Comparison of ENCODE assay signal across 9 mouse cellular contexts in genomic region chr2:26504772-26505480, GRCm38 (mm10). TPM values are rescaled to one million over a fixed set of nuclear protein-coding genes. Genes with fewer than 3 reads are reported as not detected.
A peak's percentile ranks its signal among the peaks of the same experiment; 100 is the strongest.
DNase-seq lines count a peak whose midpoint lies in the region; ATAC-seq lines count a peak whose summit lies in the region.
"Had no signal": no experiment of that assay in that cellular context is flagged by ENCODE, and none has a peak within 500 bp of the region (broad histone marks: within the 10 kb centered on the region; RNA-seq: fewer than 3 reads in every experiment).

No protein-coding gene starts in this region.

- 61% methylated on average over 9 of the region's 9 CpGs for WGBS in heart, embryonic 11.5 days (ENCODE audit: insufficient replicate concordance)
- 57% methylated on average over 9 of the region's 9 CpGs for WGBS in neural tube, embryonic 11.5 days
- 73% methylated on average over 9 of the region's 9 CpGs for WGBS in limb, embryonic 13.5 days

- H3K4me2 ChIP-seq in heart, embryonic 11.5 days, result peak overlapping the region; percentile 88; the same call in 1 of the 2 replicates
- H3K4me2 ChIP-seq in neural tube, embryonic 11.5 days (ENCODE audit: low read depth), result peak overlapping the region; percentile 45; the same call in 1 of the 2 replicates
- peak overlapping the region; percentile 97 for H3K4me2 ChIP-seq in limb, embryonic 13.5 days (replicated peaks)

- H3K27ac ChIP-seq in heart, embryonic 11.5 days (ENCODE audit: low read depth, low read length), result no peak overlapping the region
- 0 out of 2 replicates have a peak overlapping the region, but pooled peaks have one; percentile 20 for H3K27ac ChIP-seq in neural tube, embryonic 11.5 days (ENCODE audit: low read depth, low read length)
- no peak overlapping the region for H3K27ac ChIP-seq in limb, embryonic 13.5 days

- H3K36me3 ChIP-seq in heart, embryonic 11.5 days (ENCODE audit: control insufficient read depth, insufficient read depth, low read length), result peaks cover 3% of the 10 kb centered on the region; the same call in 1 of the 2 replicates
- H3K36me3 ChIP-seq in neural tube, embryonic 11.5 days (ENCODE audit: control insufficient read depth, insufficient read depth, low read length), result no peaks in the 10 kb centered on the region
- H3K36me3 ChIP-seq in limb, embryonic 13.5 days, result peaks cover 2% of the 10 kb centered on the region; the same call in 1 of the 2 replicates

- H3K4me3 ChIP-seq in heart, embryonic 11.5 days (ENCODE audit: low read depth, low read length), result no peak overlapping the region
- no peak overlapping the region for H3K4me3 ChIP-seq in neural tube, embryonic 11.5 days (ENCODE audit: low read depth, low read length)
- no peak overlapping the region for H3K4me3 ChIP-seq in limb, embryonic 13.5 days

- H3K4me1 ChIP-seq in heart, embryonic 11.5 days (ENCODE audit: control insufficient read depth, insufficient read depth, low read length), result peaks cover 32% of the 10 kb centered on the region
- H3K4me1 ChIP-seq in neural tube, embryonic 11.5 days (ENCODE audit: control insufficient read depth, insufficient read depth, low read length), result peaks cover 51% of the 10 kb centered on the region
- peaks cover 84% of the 10 kb centered on the region for H3K4me1 ChIP-seq in limb, embryonic 13.5 days

- intact Hi-C loops in heart, postnatal 10 days (cut with DNase I), result no loop called here

- H3K27me3 ChIP-seq in heart, embryonic 11.5 days (ENCODE audit: control insufficient read depth, insufficient read depth, low read length), result peaks cover 36% of the 10 kb centered on the region
- H3K27me3 ChIP-seq in neural tube, embryonic 11.5 days (ENCODE audit: control insufficient read depth, insufficient read depth, low read length), result no peaks in the 10 kb centered on the region
- peaks cover 19% of the 10 kb centered on the region; the same call in 1 of the 2 replicates for H3K27me3 ChIP-seq in limb, embryonic 13.5 days

- no peak overlapping the region for H3K9ac ChIP-seq in heart, embryonic 11.5 days (ENCODE audit: low read depth, low read length)
- peak overlapping the region; percentile 95; the same call in 1 of the 2 replicates for H3K9ac ChIP-seq in neural tube, embryonic 11.5 days (ENCODE audit: low read length)
- H3K9ac ChIP-seq in limb, embryonic 13.5 days, result no peak overlapping the region

- no peak for DNase-seq in heart, postnatal 10 days
- no peak for DNase-seq in neural tube, embryonic 11.5 days (ENCODE audit: low spot score)
- DNase-seq in neural tube, embryonic 10.5 days (ENCODE audit: extremely low spot score, low spot score), result no peak
- no peak for DNase-seq in testis, postnatal 10 days (ENCODE audit: low spot score)
- no peak for DNase-seq in T-cell, adult 2 months (ENCODE audit: low spot score)
- DNase-seq in right cerebral cortex, adult 2 months (ENCODE audit: low spot score in 2 of 2), result no peak
- DNase-seq: lung, postnatal 10 days had no signal

- ATAC-seq in heart, embryonic 11.5 days (replicated peaks; ENCODE audit: insufficient number of reproducible peaks, low FRiP score, low TSS enrichment), result no peak
- no peak for ATAC-seq in neural tube, embryonic 11.5 days (ENCODE audit: insufficient read depth, low FRiP score, low TSS enrichment)
- no peak for ATAC-seq in limb, embryonic 13.5 days (ENCODE audit: low FRiP score, low read depth)

- no peaks in the 10 kb centered on the region for H3K9me3 ChIP-seq in heart, embryonic 11.5 days (replicated peaks; ENCODE audit: control insufficient read depth, low read length)
- H3K9me3 ChIP-seq in neural tube, embryonic 11.5 days (ENCODE audit: control insufficient read depth, low read length), result no peaks in the 10 kb centered on the region
- no peaks in the 10 kb centered on the region for H3K9me3 ChIP-seq in limb, embryonic 13.5 days

RNA-seq across cellular contexts. Expression of gene Notch1, which starts 11.5 kb away (rescaled TPM):
- 20.9 and 23.5 TPM in 2 replicates for polyA plus RNA-seq in heart, embryonic 11.5 days (2014; fragmentation: Nextera tagmentation; extraction: Ambion mirVana)
- 10 to 100 TPM; 54.0 to 54.3 TPM for total RNA-seq in heart, postnatal 10 days (2021)
- polyA plus RNA-seq in neural tube, embryonic 11.5 days (2014; fragmentation: Nextera tagmentation; extraction: Ambion mirVana), result 56.9 and 60.4 TPM in 2 replicates
- polyA plus RNA-seq in limb, embryonic 13.5 days (2015; fragmentation: Nextera tagmentation; extraction: Ambion mirVana), result 13.7 and 15.5 TPM in 2 replicates

RNA-seq across cellular contexts. Expression of gene Sec16a, which starts 59.9 kb away (rescaled TPM):
- 23.6 and 27.1 TPM in 2 replicates for polyA plus RNA-seq in heart, embryonic 11.5 days (2014; fragmentation: Nextera tagmentation; extraction: Ambion mirVana)
- 10 to 100 TPM; 38.2 to 45.5 TPM for total RNA-seq in heart, postnatal 10 days (2021)
- polyA plus RNA-seq in neural tube, embryonic 11.5 days (2014; fragmentation: Nextera tagmentation; extraction: Ambion mirVana), result 40.2 and 40.5 TPM in 2 replicates
- 24.9 and 28.1 TPM in 2 replicates for polyA plus RNA-seq in limb, embryonic 13.5 days (2015; fragmentation: Nextera tagmentation; extraction: Ambion mirVana)

Comparison
In these comparisons a context has a peak if more than half of its experiments do, and no peak if none do; other contexts are left out.
1. H3K4me2 ChIP-seq: peak in every context shown above with its lines; median percentile 97 in limb, embryonic 13.5 days; 88 in heart, embryonic 11.5 days; 45 in neural tube, embryonic 11.5 days.